Mouse (Mus musculus) olfactory bulb, adult 2 months (tissue): ENCODE results near the gene Nrxn3.

ENCODE experiments used
- CTCF ChIP-seq: fragments of 200-500 bp; IDR thresholded peaks from 2 replicates; pipeline ENCODE4 v1.5.1; 2012; ENCODE audit warnings: low read depth, mild to moderate bottlenecking, low read length, moderate library complexity; ENCODE audit not compliant: insufficient read depth
- POLR2A ChIP-seq: fragments of 200-500 bp; IDR thresholded peaks from 2 replicates; pipeline ENCODE4 v1.6.1; 2012; ENCODE audit warnings: mild to moderate bottlenecking, low read depth, low read length, moderate library complexity; ENCODE audit not compliant: insufficient read depth

GRCm38 (mm10) chr12:89884576-89884975 lies 1161.9 kb downstream of the Nrxn3 start:
- no peak for TF ChIP-seq CTCF
- no peak for TF ChIP-seq POLR2A
